Mouse (Mus musculus) frontal cortex, postnatal 10 days (tissue): ENCODE measurements around the gene Hmgcl.
"Not testable (repeated sequence)": the region's sequence is repeated elsewhere in the genome, so short reads cannot be mapped to it uniquely, and the experiment has no call there.

Source experiments
- DNase-seq, 2 experiments: peaks; one replicate each; pipeline ENCODE4 v3.0.0; 2022; ENCODE audit warnings: low spot score in 2 of 2, mixed read lengths in 1 of 2

Hmgcl gene

GRCm38 (mm10) chr4:135926861-135927260 lies 19.4 kb upstream of the Hmgcl start:
- no peak for DNase-seq

DNA sequence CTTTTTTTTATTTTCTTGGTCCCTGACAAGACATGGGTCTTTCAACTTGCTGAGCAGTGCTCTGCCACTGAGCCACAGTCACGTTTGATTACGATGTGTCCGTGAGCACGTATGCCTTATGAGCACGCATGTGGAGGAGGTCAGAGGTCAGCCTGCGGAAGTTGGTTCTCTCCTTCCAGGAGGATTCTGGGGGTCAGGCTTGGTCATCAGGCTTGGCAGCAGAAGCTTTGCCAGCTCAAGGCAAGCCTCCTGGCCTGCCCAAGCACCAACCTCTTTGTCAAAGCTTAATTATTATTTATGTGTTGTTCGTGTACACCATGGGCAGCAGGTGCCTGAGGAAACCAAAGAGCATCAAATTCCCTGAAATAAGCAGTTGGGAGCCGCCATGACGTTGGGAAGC lies 17.9 kb upstream of the Hmgcl start:
- DNase-seq, result no peak

- no peak for DNase-seq
These were observed 16.8 kb upstream of the Hmgcl start for GRCm38 (mm10) chr4:135929405-135929804.

GRCm38 (mm10) chr4:135929828-135930227 lies 16.4 kb upstream of the Hmgcl start:
- DNase-seq, result no peak

GRCm38 (mm10) chr4:135930239-135930638 lies 16.0 kb upstream of the Hmgcl start:
- DNase-seq, result no peak

- no peak for DNase-seq
These were observed 14.4 kb upstream of the Hmgcl start for GRCm38 (mm10) chr4:135931832-135932231.

- no peak for DNase-seq
These were observed 11.3 kb upstream of the Hmgcl start for GRCm38 (mm10) chr4:135934708-135935500.

DNA sequence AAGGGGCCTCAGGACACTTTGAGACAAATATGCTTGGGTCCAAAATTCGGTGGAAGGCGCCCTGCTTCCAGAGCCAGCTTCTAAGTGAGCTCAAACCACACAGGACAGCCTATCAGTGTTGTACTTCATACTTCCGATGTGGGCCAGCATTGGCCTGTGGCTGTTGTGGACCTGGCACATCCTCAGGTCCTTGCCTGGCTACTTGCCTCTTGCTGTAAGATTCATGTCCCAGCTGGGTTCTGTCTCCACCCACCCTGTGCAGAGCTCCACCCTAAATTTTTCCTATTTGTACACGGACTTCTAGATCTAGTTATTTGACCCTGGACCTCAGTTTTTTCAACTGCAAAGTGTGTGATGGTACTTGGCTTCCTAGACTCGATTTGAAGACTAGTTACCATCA lies 10.7 kb upstream of the Hmgcl start:
- DNase-seq, result no peak

GRCm38 (mm10) chr4:135938858-135939257 lies 7.4 kb upstream of the Hmgcl start:
- DNase-seq, result no peak

GRCm38 (mm10) chr4:135941026-135941425 lies 5.2 kb upstream of the Hmgcl start:
- DNase-seq, result not testable (repeated sequence)

DNA sequence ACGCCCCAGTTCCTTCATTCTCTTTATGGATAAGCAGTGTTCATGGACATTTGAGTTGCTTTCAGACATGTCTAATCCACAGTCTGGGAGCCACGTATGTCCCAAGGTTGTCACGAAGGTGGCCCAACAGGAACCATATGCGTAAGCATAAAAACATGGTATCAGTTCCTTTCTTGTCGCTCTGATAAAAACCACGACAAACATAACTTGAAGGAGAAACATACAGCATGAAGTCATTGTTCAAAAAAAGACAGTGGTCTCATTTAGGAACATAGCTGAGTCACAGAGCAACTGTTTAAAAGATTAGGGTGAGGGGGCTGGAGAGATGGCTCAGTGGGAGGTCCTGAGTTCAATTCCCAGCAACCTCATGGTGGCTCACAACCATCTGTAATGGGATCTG lies 4.1 kb upstream of the Hmgcl start:
- no peak for DNase-seq

DNA sequence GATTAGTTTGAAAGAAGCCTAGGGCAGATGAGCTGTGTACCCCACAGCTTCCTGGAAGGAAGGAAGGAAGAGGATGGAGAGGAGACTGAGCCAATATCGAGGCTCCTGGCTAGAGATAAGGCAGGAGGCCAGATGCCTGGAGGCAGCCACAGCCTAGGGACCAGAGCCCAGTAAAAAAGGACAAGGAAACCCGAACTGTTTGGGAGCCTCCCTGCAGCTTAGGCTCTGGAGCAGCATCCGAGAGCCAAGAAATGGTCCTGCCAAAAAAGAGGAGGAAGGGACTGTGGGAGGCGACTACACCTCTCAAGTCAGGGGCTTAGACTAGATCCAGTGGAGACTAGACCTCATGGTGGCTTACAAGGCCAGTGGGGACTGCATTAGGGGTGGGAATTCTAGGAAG lies 2.9 kb upstream of the Hmgcl start:
- DNase-seq, result no peak

GRCm38 (mm10) chr4:135945706-135946105 lies 542 bp upstream of the Hmgcl start:
- DNase-seq, result no peak

DNA sequence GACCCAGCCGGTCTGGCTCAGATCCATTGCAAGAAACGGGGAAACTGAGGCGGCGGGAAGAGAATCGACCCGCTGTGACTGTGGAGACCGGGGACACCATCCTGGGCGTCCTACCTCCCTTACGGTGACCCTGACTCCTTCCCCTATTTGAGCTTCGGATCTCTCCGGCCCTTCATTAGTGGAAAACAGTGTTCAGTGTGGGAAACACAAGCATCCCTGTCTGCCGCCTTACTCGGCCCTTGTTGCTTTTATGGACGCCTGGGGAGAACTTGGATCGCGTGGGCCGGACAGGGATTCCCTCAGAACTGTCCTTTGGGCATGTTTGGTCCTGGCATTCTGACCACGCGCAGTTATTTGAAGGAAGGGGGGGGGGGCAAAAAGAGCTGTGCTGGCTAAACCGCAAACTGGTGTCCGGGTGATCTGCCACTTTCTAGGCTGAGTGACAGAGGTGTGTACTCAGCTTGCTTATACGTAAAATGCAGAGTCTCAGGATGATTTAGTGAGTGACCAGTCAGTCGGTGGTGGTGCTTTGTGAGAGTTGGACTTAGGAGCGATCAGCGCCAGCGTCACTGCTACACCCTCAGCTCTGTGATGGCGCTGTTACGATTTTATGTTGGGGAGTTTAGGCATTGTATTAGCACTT lies 532 bp downstream of the Hmgcl start:
- DNase-seq, result no peak

- DNase-seq, result no peak
These were observed 1.9 kb downstream of the Hmgcl start for GRCm38 (mm10) chr4:135948142-135948541.

GRCm38 (mm10) chr4:135949475-135949874 lies 3.2 kb downstream of the Hmgcl start:
- DNase-seq, result no peak

DNA sequence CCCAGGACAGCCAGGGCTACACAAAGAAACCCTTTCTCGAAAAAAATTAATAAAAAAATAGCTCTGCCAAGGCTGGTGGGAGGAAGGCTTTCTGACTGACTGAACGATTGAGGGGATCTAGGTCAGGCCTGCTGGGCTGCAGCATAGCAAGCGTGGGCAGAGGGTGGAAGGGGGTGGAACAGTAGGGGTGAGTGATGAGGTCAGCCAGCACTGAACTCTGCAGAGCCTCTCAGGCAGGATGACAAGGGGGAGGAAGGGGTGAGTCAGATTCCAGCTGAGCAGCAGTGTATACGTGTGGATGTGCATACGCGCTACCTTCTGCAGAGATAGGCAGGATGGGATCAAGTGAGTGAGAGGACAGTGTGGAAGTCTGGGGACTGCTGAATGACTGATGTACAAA lies 3.7 kb downstream of the Hmgcl start:
- DNase-seq, result no peak

- DNase-seq, result no peak
These were observed 4.1 kb downstream of the Hmgcl start for GRCm38 (mm10) chr4:135950365-135950764.

DNA sequence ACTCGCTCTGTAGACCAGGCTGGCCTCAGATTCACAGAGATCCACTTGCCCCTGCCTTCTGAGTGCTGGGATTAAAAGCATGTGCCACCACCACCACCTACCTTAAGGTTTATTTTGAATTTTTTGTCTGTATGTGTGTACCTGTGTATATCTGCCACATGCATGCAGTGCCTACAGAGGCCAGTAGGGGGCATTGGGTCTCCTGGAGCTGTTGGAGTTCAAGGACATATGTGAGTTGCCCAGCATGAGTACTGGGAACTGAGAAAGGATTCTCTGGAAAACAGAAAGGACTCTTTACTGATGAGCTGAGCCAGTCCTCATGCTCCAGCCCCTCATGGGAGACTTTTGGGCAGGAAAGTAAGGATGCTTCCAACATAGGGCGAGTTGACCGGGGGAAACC lies 5.3 kb downstream of the Hmgcl start:
- DNase-seq, result no peak

DNA sequence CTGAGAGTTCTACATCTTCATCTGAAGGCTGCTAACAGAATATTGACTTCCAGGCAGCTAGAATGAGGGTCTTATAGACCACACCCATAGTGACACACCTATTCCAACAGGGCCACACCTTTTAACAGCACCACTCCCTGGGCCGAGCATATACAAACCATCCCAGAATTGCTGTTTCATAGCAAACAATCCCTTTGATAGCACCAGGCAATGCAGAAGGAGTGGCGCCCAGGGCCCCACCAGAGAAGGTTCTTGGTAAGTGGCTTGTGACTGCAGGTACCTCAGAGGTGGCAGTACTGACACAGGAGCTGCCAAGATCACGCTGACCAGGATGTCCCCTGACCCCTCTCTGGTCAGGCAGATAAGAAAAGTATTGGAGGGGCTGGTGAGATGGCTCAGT lies 6.9 kb downstream of the Hmgcl start:
- DNase-seq, result no peak

DNA sequence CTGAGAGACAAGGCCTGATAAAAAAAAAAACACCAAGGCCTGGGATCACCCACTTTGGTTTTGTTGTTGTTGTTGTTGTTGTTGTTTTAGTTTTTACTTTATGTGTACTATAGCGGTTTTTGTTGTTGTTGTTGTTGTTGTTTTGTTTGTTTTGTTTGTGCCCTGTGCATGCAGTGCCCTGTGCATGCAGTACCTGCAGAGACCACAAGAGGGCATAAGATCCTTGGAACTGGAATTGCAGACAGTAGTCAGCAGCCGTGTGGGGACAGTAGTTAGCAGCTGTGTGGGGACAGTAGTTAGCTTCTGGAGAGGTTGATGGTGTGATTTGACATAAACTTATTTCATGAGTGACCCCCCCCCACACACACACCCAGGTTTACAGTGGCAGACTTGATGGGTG lies 8.0 kb downstream of the Hmgcl start:
- DNase-seq, result peak in 1 of 2 experiments; percentile 67

DNA sequence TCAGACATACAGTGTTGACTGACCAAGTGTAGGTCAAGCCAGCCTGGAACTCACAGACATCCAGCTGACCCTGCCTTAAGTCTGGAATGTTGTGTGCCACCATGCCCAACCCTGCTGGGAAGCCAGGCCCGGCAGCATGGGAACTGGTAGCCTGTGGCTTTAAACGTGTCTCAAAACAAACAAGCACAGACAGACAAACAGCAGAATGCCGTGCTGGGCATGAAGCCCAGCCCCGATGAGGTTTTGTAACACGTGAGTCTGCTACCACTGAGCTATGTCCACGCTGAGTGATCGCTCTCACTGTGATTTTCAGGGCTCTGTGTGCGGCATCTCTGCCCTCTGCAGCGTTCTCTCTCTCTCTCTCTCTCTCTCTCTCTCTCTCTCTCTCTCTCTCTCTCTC lies 9.6 kb downstream of the Hmgcl start:
- DNase-seq, result no peak

DNA sequence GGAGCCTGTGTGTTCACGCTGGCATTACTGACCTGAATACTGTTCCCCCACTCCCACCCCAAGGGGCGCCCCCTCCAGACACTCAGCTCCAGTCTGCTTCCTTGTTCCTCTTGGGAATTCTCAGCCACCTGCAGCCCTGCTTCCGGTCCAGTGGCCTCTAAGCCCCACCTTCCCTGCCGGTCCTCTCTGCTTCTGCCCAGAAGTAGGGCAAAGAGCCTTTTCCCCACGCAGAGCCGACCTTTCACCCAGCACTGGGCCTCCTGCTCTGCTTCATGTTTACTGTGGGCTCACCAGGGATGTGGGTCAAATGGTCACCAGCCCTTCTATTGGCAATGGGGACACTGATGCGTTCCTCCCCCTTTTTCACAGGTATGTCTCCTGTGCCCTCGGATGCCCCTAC lies 12.1 kb downstream of the Hmgcl start:
- DNase-seq, result no peak
